Mouse (Mus musculus): ENCODE measurements around the gene Tubb5. TPM values are rescaled to one million over a fixed set of nuclear protein-coding genes. Genes with fewer than 3 reads are reported as not detected.

Tubb5 gene
- polyA plus RNA-seq (2021; fragmentation: Nextera tagmentation): 614 and 636 TPM in 2 replicates
- long read RNA-seq, experiment 1, transcript Tubb5-201 (4 exons, 2,649 nt): major isoform, 1,639 of 1,862 reads
- long read RNA-seq, experiment 1, transcript Tubb5-204 (3 exons, 979 nt): minor isoform, 25 of 1,862 reads
- long read RNA-seq, experiment 1, partial matches to known transcripts: 9 of 1,862 reads
- long read RNA-seq, experiment 1, other reads (novel, unspliced or antisense): 188 of 1,862 reads
- long read RNA-seq, experiment 2, transcript Tubb5-201 (4 exons, 2,649 nt): major isoform, 3,716 of 3,795 reads
- long read RNA-seq, experiment 2, transcript Tubb5-204 (3 exons, 979 nt): minor isoform, 42 of 3,795 reads
- long read RNA-seq, experiment 2, partial matches to known transcripts: 3 of 3,795 reads
- long read RNA-seq, experiment 2, other reads (novel, unspliced or antisense): 34 of 3,795 reads

DNA sequence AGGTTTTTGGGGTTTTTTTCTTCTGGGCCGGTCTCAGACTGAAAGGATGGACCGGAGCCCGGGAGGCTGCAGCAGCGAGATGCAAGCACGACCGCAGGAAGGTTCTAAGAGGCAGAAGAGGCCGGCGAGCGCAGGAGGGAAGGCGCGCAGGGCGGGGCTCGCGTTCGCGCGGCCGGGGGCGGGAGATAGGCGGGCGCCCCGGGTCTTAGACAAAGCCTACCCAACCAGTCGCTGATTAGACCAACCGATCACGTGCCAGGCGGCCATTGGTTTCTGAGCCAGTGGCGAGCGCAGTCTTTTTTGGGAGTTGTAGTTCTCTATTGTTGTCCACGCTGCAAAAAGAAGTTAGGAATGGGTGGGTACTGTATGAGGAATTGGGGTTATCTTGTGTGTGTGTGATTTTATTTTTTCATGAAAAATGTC is at the start of gene Tubb5:
Tubb5 (minus strand) TSS at position 185 of the 423 bp plus-strand sequence.

DNA sequence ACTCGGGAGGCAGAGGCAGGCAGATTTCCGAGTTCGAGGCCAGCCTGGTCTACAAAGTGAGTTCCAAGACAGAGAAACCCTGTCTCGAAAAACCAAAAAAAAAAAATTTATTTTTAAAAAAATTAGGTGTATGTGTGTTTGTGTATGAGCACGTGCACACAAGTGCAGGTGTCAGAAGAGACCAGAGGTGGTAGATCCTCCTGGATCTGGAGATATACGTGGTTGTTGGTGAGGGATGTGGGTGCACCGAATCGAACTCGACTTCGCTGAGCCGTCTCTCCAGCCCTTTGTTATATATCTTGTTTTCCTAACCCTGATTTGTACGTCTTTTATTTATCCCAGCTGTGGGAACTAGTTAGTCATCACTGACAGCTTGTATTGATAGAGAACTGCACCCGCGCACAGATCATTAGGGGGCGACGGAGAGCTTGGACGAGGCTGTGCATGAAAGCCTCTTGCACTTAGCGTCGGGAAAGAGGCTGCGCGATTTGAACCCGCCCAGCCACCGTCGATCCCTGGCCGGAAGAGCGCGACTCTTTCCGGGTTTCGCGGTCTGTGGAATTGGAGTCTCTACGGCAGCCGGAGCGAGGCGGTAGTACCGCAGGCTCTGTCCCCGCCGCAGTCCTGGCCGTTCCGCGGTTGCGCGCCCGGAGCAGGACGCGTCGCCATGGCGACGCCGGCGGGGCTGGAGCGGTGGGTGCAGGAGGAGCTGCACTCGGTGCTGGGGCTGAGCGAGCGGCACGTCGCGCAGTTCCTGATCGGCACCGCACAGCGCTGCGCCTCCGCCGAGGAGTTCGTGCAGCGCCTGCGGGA is 41.3 kb upstream of the Tubb5 start, which contains the start of gene Dhx16:
Dhx16 (plus strand) TSS at position 575 of the 813 bp plus-strand sequence.

DNA sequence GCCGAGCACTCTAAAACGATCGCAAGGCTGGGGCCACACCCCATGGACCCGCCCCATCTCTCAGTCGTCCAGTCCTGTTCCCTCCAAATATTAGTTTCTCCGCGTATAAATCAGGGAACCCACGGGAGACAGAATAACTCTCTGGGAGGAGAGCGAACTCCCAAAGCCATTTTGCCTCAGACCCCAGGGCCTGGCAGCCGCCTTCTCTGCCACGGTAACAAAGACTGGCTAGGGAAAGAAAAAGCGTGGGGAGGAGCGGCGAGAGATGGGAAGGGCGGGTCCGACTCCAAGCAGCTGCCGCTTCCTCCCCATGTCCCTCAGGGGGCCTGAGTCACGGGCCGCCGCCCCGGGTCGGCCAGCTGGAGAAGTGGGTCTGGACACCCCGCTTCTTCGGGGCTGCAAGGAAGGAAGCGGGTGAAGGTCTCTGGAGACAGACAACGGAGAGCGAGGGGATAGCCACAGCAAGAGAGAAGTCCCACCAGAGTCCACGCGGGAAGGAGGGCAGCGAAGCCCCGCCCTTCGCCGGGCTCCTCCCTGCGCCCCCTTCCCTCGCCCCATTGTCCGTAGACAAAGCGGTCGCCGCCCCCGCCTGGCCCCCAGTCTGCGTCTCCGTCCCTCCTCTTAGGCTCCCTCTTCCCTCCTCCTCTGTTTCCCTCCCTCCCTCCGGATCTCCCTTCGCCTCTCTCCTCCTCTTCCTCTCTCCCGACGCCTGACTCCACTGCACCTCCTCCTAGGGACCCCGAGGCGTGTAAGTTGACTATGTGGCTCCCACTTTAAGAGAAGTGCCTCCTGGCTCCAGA is 27.6 kb upstream of the Tubb5 start, which contains the start of gene Ppp1r18:
Ppp1r18 (plus strand) TSS at position 113 of the 800 bp plus-strand sequence.

DNA sequence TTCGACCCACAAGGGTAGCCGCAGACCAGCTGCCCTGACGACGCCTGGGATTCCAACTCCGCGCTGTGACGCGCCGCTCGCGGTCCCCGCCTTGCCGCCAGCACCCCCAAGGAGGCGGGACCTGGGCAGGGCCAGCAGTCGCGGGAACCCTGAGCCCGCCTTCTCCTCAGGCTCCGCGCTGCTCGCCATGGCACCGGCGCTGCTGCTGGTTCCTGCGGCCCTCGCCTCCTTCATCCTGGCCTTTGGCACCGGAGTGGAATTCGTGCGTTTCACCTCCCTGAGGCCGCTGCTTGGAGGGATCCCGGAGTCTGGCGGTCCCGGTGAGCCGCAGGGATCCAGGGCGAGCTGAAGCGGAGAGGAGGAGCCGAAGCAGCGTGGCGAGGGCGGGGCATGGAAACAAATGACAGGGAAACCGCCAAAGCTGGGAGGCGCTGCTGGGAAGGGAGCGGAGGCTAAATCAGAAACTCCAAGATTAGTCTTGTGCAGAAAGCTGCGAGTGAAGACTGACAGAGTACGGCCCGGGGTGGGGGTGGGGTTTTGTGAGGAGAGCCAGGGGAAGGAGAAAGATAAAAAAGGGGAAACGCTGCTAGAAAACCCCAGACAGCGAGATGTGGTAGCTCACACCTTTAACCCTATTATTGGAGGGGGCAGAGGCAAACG is 23.2 kb upstream of the Tubb5 start, which contains the start of gene Nrm:
Nrm (plus strand) TSS at position 121 of the 660 bp plus-strand sequence.

DNA sequence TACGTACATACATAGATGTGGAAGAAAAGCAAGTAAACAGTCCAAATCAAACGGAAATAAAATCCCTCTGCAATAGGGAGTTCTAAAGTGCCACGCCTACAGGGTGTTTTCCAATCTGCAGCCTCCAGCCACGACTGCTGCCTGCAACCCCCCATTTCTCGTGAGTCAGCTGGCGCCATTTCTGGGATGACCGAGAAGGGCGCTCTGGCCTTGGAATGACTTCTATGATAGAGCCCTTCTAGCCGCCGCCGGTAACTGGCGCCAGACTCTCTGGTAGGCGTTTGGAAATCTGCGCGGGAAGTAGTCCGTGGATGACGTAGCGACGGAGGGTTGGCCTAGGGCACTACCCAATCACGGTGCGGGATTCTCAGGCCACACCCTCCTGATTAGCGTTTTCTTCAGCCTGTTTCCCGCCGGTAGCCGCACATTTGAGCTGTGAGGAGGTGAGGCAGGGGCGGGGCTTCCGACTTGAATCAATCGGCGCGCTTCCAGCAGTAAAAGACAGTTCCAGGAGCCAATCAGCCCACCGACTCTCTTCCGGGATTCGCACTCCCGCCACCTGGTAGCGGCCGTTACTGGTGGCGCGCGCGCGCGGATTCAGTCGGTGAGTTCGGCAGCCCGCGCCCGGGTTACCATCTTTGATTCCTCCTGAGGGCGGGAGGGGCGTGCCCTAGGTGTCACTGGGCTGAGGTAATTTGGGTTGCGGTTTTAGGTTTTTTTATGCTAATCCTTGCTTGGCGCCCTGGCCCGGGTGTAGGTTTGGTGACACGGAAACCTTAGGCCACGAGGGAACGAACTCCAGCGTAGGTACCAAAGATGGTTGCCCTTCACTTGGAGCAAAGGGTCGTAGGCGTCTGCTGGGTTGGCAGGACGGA is 3.2 kb upstream of the Tubb5 start, which contains the start of gene Mdc1:
Mdc1 (plus strand) TSS at position 440 of the 875 bp plus-strand sequence.

DNA sequence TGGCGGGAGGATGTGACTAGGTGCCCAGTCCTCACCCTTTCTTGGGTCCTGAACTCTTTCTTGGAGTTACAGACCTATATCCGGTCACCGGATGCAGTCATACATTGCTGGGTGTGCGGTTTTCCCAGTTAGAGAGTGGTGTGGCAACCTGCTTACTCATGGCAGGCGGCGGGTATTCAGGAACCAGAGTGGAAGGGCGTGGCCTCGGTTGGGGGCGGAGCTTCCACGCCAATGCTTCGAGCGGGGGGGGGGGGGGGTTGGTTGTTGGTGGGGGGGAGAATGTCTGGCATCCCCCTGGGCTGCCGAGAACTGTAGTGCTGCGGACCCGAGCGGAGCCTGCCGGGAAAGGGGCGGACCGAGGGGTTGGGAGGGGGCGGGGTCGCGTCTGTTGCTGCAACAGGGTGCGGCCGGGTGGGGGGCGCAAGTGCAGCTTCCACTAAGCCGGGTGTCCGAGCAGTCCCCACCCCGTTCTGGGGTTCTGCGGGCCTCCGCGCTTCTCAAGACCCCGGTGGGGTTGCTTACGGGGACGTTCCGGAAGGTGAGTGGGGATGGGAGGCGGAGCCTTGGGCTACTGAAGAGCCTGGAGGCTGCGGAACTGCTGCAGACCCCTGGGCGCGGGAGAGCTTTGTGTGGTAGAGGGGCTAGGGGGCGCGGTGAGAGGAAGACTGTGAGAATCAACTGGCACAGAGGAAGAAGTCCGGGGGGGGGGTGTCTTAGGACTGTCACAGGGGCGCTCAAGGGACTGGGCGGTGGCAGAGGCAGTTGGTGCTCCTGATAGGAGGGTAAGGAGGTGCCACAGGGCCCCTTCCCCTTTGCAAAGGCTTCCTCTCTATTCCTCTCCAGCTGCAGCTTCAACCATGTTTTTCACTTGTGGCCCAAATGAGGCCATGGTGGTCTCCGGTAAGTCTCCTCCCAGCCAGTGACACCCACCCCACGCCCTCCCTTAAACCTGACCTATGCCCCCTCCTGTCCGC is 14.9 kb downstream of the Tubb5 start, which contains the start of gene Flot1:
Flot1 (plus strand) TSS at position 267 of the 974 bp plus-strand sequence.

DNA sequence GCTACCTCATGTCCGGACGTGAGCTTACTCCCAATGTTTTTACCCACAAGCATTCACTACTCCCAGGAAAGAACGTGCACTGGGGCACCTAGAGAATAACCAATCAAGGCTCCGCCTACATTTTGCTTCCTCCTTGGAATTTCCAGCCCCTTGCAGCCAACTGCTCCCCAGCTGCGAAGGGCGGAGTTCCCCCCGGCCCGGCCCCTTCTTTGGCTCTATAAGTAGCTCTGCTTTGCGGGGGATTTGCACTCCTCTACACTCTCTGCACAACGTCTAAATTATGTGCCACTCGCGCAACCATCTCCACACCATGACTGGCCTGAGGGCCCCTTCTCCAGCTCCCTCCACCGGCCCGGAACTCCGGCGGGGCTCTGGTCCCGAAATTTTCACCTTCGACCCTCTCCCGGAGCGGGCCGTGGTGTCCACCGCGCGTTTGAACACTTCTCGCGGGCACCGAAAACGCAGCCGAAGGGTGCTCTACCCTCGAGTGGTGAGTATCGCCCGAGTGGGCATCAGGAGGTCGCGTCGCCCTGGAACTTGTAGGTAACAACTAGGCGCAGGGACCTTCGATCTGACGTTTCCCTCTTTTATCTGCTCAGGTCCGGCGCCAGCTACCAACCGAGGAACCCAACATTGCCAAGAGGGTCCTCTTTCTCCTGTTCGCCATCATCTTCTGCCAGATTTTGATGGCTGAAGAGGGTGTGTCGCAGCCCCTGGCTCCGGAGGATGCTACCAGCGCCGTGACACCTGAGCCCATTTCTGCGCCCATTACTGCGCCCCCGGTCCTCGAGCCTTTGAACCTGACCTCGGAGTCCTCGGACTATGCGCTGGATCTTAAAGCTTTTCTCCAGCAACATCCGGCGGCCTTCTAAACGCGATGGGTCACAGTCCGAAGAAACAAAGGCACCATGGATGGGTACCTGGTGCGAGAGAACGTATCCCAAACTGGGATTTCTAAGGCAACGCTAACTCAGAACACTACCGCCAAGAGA is 16.4 kb downstream of the Tubb5 start, which contains the start of gene Ier3:
Ier3 (plus strand) TSS at position 246 of the 992 bp plus-strand sequence.

Small RNA genes lying within 50 kb of the gene (microRNA-seq; reads per million reads assigned to microRNA genes)
- gene Gm28033: not detected

Other genes starting within 250 kb of the Tubb5 start
- gene Sfta2, start 236.8 kb downstream of the Tubb5 start, polyA plus RNA-seq (2021; fragmentation: Nextera tagmentation): not detected in 2 replicates
- gene Gm9573, start 211.7 kb downstream of the Tubb5 start, polyA plus RNA-seq (2021; fragmentation: Nextera tagmentation): not detected in 2 replicates
- gene Mucl3, start 194.6 kb downstream of the Tubb5 start, polyA plus RNA-seq (2021; fragmentation: Nextera tagmentation): not detected in 2 replicates
- 2.7 and 3.8 TPM in 2 replicates for gene Vars2, start 170.7 kb downstream of the Tubb5 start, polyA plus RNA-seq (2021; fragmentation: Nextera tagmentation)
- 28.3 and 28.8 TPM in 2 replicates for gene Gtf2h4, start 164.6 kb downstream of the Tubb5 start, polyA plus RNA-seq (2021; fragmentation: Nextera tagmentation)
- gene Ddr1, start 133.7 kb downstream of the Tubb5 start, polyA plus RNA-seq (2021; fragmentation: Nextera tagmentation): 19.8 and 22.8 TPM in 2 replicates
- 6.3 and 7.1 TPM in 2 replicates for gene Ier3, start 16.6 kb downstream of the Tubb5 start, polyA plus RNA-seq (2021; fragmentation: Nextera tagmentation)
- gene Flot1, start 15.1 kb downstream of the Tubb5 start, polyA plus RNA-seq (2021; fragmentation: Nextera tagmentation): 109 and 126 TPM in 2 replicates
- 1.6 and 3.2 TPM in 2 replicates for gene Mdc1, start 3.2 kb upstream of the Tubb5 start, polyA plus RNA-seq (2021; fragmentation: Nextera tagmentation)
- gene Nrm, start 23.0 kb upstream of the Tubb5 start, polyA plus RNA-seq (2021; fragmentation: Nextera tagmentation): 3.1 and 3.5 TPM in 2 replicates
- gene Ppp1r18, start 27.3 kb upstream of the Tubb5 start, polyA plus RNA-seq (2021; fragmentation: Nextera tagmentation): 1.6 and 1.8 TPM in 2 replicates
- gene Dhx16, start 41.5 kb upstream of the Tubb5 start, polyA plus RNA-seq (2021; fragmentation: Nextera tagmentation): 8.7 and 8.9 TPM in 2 replicates
- 57.1 and 72.3 TPM in 2 replicates for gene 2310061I04Rik, start 59.1 kb upstream of the Tubb5 start, polyA plus RNA-seq (2021; fragmentation: Nextera tagmentation)
- 47.2 and 55.1 TPM in 2 replicates for gene Atat1, start 71.8 kb upstream of the Tubb5 start, polyA plus RNA-seq (2021; fragmentation: Nextera tagmentation)
- 63.7 and 64.4 TPM in 2 replicates for gene Mrps18b, start 78.1 kb upstream of the Tubb5 start, polyA plus RNA-seq (2021; fragmentation: Nextera tagmentation)
- gene Ppp1r10, start 78.1 kb upstream of the Tubb5 start, polyA plus RNA-seq (2021; fragmentation: Nextera tagmentation): 17.2 and 18.5 TPM in 2 replicates
- 44.3 and 58.3 TPM in 2 replicates for gene Abcf1, start 131.5 kb upstream of the Tubb5 start, polyA plus RNA-seq (2021; fragmentation: Nextera tagmentation)
- 20.1 and 23.4 TPM in 2 replicates for gene Gnl1, start 141.5 kb upstream of the Tubb5 start, polyA plus RNA-seq (2021; fragmentation: Nextera tagmentation)
- gene Prr3, start 141.9 kb upstream of the Tubb5 start, polyA plus RNA-seq (2021; fragmentation: Nextera tagmentation): 14.1 and 16.1 TPM in 2 replicates
- 2.0 and 2.2 TPM in 2 replicates for gene H2-T24, start 182.3 kb upstream of the Tubb5 start, polyA plus RNA-seq (2021; fragmentation: Nextera tagmentation)
- gene H2-T23, start 194.5 kb upstream of the Tubb5 start, polyA plus RNA-seq (2021; fragmentation: Nextera tagmentation): 11.5 and 14.4 TPM in 2 replicates
- 16.1 and 16.5 TPM in 2 replicates for gene H2-T22, start 204.4 kb upstream of the Tubb5 start, polyA plus RNA-seq (2021; fragmentation: Nextera tagmentation)
- gene Gm6034, start 204.7 kb upstream of the Tubb5 start, polyA plus RNA-seq (2021; fragmentation: Nextera tagmentation): not detected in 2 replicates
- not detected in 2 replicates for gene Gm11127, start 220.1 kb upstream of the Tubb5 start, polyA plus RNA-seq (2021; fragmentation: Nextera tagmentation)

All from layer of hippocampus, adult 6 months (tissue).